Mouse (Mus musculus) heart, embryonic 13.5 days (tissue): ENCODE data around the gene Glg1. TPM values are rescaled to one million over a fixed set of nuclear protein-coding genes. Genes with fewer than 3 reads are reported as not detected.
"Not testable (repeated sequence)": the region's sequence is repeated elsewhere in the genome, so short reads cannot be mapped to it uniquely, and the experiment has no call there.

ENCODE experiments used
- ATAC-seq: fragments of 200-750 bp; cut with Nextera tagmentation; 2 replicates; pipeline ENCODE4 v1.8.0; 2017; ENCODE audit warnings: moderate TSS enrichment; ENCODE audit not compliant: insufficient number of reproducible peaks, low FRiP score, low TSS enrichment; ENCODE audit errors: extremely low read depth
- H3K27ac ChIP-seq: fragments of 300-500 bp; sonication (generic); replicated peaks from 2 replicates; pipeline ENCODE4 v1.5.1; 2015; ENCODE audit warnings: moderate library complexity, mild to moderate bottlenecking, inconsistent platforms
- H3K27me3 ChIP-seq: fragments of 300-500 bp; sonication (generic); replicated peaks from 2 replicates; pipeline ENCODE4 v1.6.1; 2015; ENCODE audit warnings: mild to moderate bottlenecking, inconsistent platforms
- H3K36me3 ChIP-seq: fragments of 300-500 bp; sonication (generic); 2 replicates; pipeline ENCODE4 v1.6.1; 2015; ENCODE audit warnings: mild to moderate bottlenecking, inconsistent platforms
- H3K4me1 ChIP-seq: fragments of 300-500 bp; sonication (generic); 2 replicates; pipeline ENCODE4 v1.6.1; 2015; ENCODE audit warnings: inconsistent platforms
- H3K4me2 ChIP-seq: fragments of 300-500 bp; sonication (generic); 2 replicates; pipeline ENCODE4 v1.6.1; 2015; ENCODE audit warnings: inconsistent platforms, mild to moderate bottlenecking, moderate library complexity
- H3K4me3 ChIP-seq: fragments of 300-500 bp; sonication (generic); 2 replicates; pipeline ENCODE4 v1.5.1; 2015; ENCODE audit warnings: moderate library complexity, mild to moderate bottlenecking, inconsistent platforms
- H3K9ac ChIP-seq: fragments of 300-500 bp; sonication (generic); 2 replicates; pipeline ENCODE4 v1.6.1; 2015; ENCODE audit warnings: inconsistent platforms, mild to moderate bottlenecking, moderate library complexity
- H3K9me3 ChIP-seq: fragments of 300-500 bp; sonication (generic); 2 replicates; pipeline ENCODE4 v1.6.1; 2016; ENCODE audit warnings: inconsistent platforms
- WGBS: fragments of 180-500 bp; shearing (Covaris S2); methylation state at CpG from one replicate; pipeline ENCODE4 v1.1.7; 2015; ENCODE audit warnings: mixed read lengths; 5-methylcytosine and 5-hydroxymethylcytosine counted together
- microRNA-seq: library from miRNA; unstranded; fragments of <30 nt; microRNA quantifications from one replicate; pipeline ENCODE4, GENCODE M21; 2016
- polyA plus RNA-seq: library from polyadenylated mRNA; unstranded; fragments of >200 nt; fragmentation: Nextera tagmentation; extraction: Ambion mirVana; gene quantifications from 2 replicates; pipeline ENCODE4 v1.2.1, GENCODE M21; 2015

The Glg1 gene
- polyA plus RNA-seq, 1 experiment from 2014 or later, result 61.5 TPM

- H3K9me3 ChIP-seq, ATAC-seq, H3K27me3 ChIP-seq: not testable (repeated sequence)
- H3K36me3 ChIP-seq, result peaks cover 11% of the 10 kb centered on the region
- peak overlapping the region; percentile 61 for H3K27ac ChIP-seq
- peak overlapping the region; percentile 87 for H3K9ac ChIP-seq
- under 1% methylated on average over 63 of the region's 63 CpGs for WGBS
- peak overlapping the region; percentile 83 for H3K4me2 ChIP-seq
- H3K4me3 ChIP-seq, result peak overlapping the region; percentile 74
- H3K4me1 ChIP-seq, result peaks cover 18% of the 10 kb centered on the region
These were observed 114.0 kb downstream of the Glg1 start for GRCm38 (mm10) chr8:111144901-111145459.

GRCm38 (mm10) chr8:111142521-111142920 is 116.5 kb downstream of the Glg1 start:
- ATAC-seq, result no peak
- no peaks in the 10 kb centered on the region for H3K9me3 ChIP-seq
- H3K4me2 ChIP-seq, result no peak overlapping the region

GRCm38 (mm10) chr8:111130756-111131155 is 128.3 kb downstream of the Glg1 start:
- 93% methylated on average over 2 of the region's 2 CpGs for WGBS
- Histone ChIP-seq H3K4me3 (no peak overlapping the region), H3K27ac (no peak overlapping the region), H3K9me3 (no peaks in the 10 kb centered on the region), H3K36me3 (peaks cover 96% of the 10 kb centered on the region), H3K4me2 (no peak overlapping the region), H3K27me3 (no peaks in the 10 kb centered on the region), H3K4me1 (no peaks in the 10 kb centered on the region), H3K9ac (no peak overlapping the region)
- no peak for ATAC-seq

More at GRCm38 (mm10) chr8:111142521-111142920, 116.5 kb downstream of the Glg1 start:
- no peak overlapping the region for H3K9ac ChIP-seq
- no peaks in the 10 kb centered on the region for H3K27me3 ChIP-seq
- H3K4me3 ChIP-seq, result no peak overlapping the region
- no peak overlapping the region for H3K27ac ChIP-seq
- peaks cover 18% of the 10 kb centered on the region for H3K4me1 ChIP-seq
- peaks cover 29% of the 10 kb centered on the region for H3K36me3 ChIP-seq

GRCm38 (mm10) chr8:111119481-111119880 is 139.5 kb downstream of the Glg1 start:
- ATAC-seq, result no peak
- no peaks in the 10 kb centered on the region for H3K27me3 ChIP-seq
- WGBS, result 91% methylated on average over 3 of the region's 3 CpGs
- H3K4me2 ChIP-seq, result no peak overlapping the region
- no peak overlapping the region for H3K9ac ChIP-seq
- no peaks in the 10 kb centered on the region for H3K4me1 ChIP-seq
- H3K9me3 ChIP-seq, result no peaks in the 10 kb centered on the region
- H3K36me3 ChIP-seq, result peaks cover 96% of the 10 kb centered on the region
- H3K4me3 ChIP-seq, result no peak overlapping the region
- no peak overlapping the region for H3K27ac ChIP-seq

GRCm38 (mm10) chr8:111114891-111115290 is 144.1 kb downstream of the Glg1 start:
- Histone ChIP-seq H3K4me2 (no peak overlapping the region), H3K4me3 (no peak overlapping the region), H3K27ac (no peak overlapping the region), H3K9ac (no peak overlapping the region), H3K9me3 (no peaks in the 10 kb centered on the region), H3K4me1 (no peaks in the 10 kb centered on the region), H3K27me3 (no peaks in the 10 kb centered on the region), H3K36me3 (peaks cover 94% of the 10 kb centered on the region)
- no peak for ATAC-seq
- 92% methylated on average over 5 of the region's 5 CpGs for WGBS

Small RNAs within 50 kb of the gene (microRNA-seq; reads per million reads assigned to microRNA genes)
- gene Gm23193, result not detected

Other genes with a start within 250 kb of the Glg1 start
- gene Ddx19b, start 227.5 kb downstream of the Glg1 start, polyA plus RNA-seq, result 3.6 and 4.0 TPM in 2 replicates
- 36.2 and 36.4 TPM in 2 replicates for gene Aars, start 226.1 kb downstream of the Glg1 start, polyA plus RNA-seq
- gene Exosc6, start 202.9 kb downstream of the Glg1 start, polyA plus RNA-seq, result 7.7 and 8.0 TPM in 2 replicates
- 0.22 TPM in 1 of 2 replicates, not detected in the other for gene Clec18a, start 166.8 kb downstream of the Glg1 start, polyA plus RNA-seq
- 9.3 and 10.2 TPM in 2 replicates for gene Pdpr, start 164.6 kb downstream of the Glg1 start, polyA plus RNA-seq
- 34.6 and 36.1 TPM in 2 replicates for gene Rfwd3, start 41.0 kb upstream of the Glg1 start, polyA plus RNA-seq
- gene Mlkl, start 79.0 kb upstream of the Glg1 start, polyA plus RNA-seq, result 2.8 TPM in 2 replicates
- not detected in 2 replicates for gene Fa2h, start 134.6 kb upstream of the Glg1 start, polyA plus RNA-seq